Mouse (Mus musculus) subcutaneous adipose tissue, adult 2 months (tissue): Measurements from ENCODE around the gene Ndufaf2. TPM values are rescaled to one million over a fixed set of nuclear protein-coding genes. Genes with fewer than 3 reads are reported as not detected.

Experiments
- polyA plus RNA-seq: library from polyadenylated mRNA; depleted of rRNA; stranded (reverse); fragments of >200 nt; gene quantifications from 2 replicates; pipeline ENCODE4 v1.2.3, GENCODE M21; 2012; ENCODE audit warnings: low replicate concordance; rRNA removed

Ndufaf2 gene
- polyA plus RNA-seq, result 7.4 and 7.7 TPM in 2 replicates

GRCm38 (mm10) chr13:108158465-108159240 is at the start of gene Ndufaf2, which contains the start of gene Ercc8:
TSS of gene Ndufaf2 (minus strand) at chr13:108158623.
TSS of gene Ercc8 (plus strand) at chr13:108158731.

GRCm38 (mm10) chr13:108044222-108044941 is 114.0 kb downstream of the Ndufaf2 start, which contains the start of gene Smim15:
TSS of gene Smim15 (plus strand) at chr13:108044446.

Other genes starting within 250 kb of the Ndufaf2 start
- 12.7 and 14.5 TPM in 2 replicates for gene Smim15, start 114.2 kb downstream of the Ndufaf2 start, polyA plus RNA-seq
- 4.7 and 9.8 TPM in 2 replicates for gene Ercc8, start 108 bp upstream of the Ndufaf2 start, polyA plus RNA-seq
- gene Elovl7, start 55.8 kb upstream of the Ndufaf2 start, polyA plus RNA-seq, result 0.16 and 1.5 TPM in 2 replicates
- gene Depdc1b, start 157.7 kb upstream of the Ndufaf2 start, polyA plus RNA-seq, result 0.14 and 1.1 TPM in 2 replicates